Mouse (Mus musculus): ENCODE measurements around the gene Nps.

DNA sequence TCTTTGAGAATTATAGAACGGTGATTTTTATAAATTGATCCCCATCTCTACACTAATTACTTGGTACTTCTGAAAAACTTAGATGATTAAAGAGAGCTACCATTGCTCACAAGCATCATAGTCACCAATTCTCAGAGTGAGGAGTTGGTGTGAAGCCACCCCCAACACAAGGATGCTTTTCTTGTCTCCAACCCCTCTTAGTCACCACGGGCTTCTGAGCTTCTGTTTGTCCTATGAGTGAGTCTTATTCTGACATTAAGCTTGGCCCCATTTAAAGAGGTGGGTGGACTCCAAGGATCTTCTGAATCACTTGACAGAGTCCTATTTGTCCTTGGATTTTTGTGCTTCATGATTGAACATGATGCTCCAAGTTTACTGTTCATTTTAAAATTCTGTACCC, 37.0 kb upstream of the Nps start:
- TF ChIP-seq CTCF (IDR thresholded peaks at IDR 0.05) (no peak), POLR2A (IDR thresholded peaks at IDR 0.05; ENCODE audit: insufficient read depth, low read depth, low read length) (no peak), EP300 (IDR thresholded peaks at IDR 0.05; ENCODE audit: insufficient read depth, low read depth, low read length) (no peak)

Data from heart, adult 2 months (tissue).